In the genomic region with DNA sequence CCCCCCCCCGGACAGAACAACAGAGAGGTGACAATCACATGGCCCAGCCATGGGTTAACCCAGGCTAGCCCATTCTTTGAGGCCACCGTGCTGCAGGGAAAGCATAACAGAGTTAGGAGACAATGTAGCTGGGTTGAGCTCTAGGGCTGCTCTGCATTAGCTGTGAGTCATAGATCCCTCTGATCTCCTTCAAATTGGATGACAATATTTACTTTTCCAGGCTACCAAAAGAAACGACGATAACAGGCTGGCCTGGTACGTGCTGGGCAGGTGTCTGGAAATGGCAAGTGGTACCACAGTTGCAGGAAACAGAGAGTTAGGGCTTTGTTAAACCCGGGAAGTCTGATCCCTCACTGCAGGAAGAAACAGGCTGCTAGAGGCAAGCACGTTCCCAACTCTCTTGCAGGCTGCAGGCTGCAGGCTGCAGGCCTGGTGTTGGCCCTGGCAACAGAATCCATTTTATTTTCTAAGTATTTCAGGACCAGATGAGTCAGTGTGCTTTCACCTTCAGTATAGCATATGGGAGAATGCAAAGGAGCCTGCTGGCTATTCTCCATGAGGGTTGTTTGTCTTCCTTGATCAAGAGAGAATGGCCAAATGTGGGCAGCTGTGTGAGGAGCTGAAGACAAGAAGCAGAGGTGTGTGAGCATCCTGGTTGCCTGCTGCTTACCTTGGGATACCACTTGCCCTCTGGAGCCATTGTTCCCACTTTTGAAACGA, we compare ENCODE assay signal across 16 mouse cellular contexts.
A peak's percentile ranks its signal among the peaks of the same experiment; 100 is the strongest.
DNase-seq lines count a peak whose midpoint lies in the region; ATAC-seq lines count a peak whose summit lies in the region.
"Had no signal": no experiment of that assay in that cellular context is flagged by ENCODE, and none has a peak within 500 bp of the region (broad histone marks: within the 10 kb centered on the region; RNA-seq: fewer than 3 reads in every experiment).

No protein-coding gene starts in this region.

- H3K4me3 ChIP-seq in forebrain, embryonic 15.5 days, result no peak overlapping the region
- no peak overlapping the region for H3K4me3 ChIP-seq in forebrain, embryonic 14.5 days (ENCODE audit: low read depth, low read length)
- H3K4me3 ChIP-seq in limb, embryonic 10.5 days, result no peak overlapping the region
- no peak overlapping the region for H3K4me3 ChIP-seq in midbrain, embryonic 10.5 days
- H3K4me3 ChIP-seq: embryonic facial prominence, embryonic 12.5 days; liver, embryonic 12.5 days; midbrain, embryonic 13.5 days had no signal

- no peaks in the 10 kb centered on the region for H3K27me3 ChIP-seq in forebrain, embryonic 15.5 days
- H3K27me3 ChIP-seq in forebrain, embryonic 14.5 days (replicated peaks; ENCODE audit: control insufficient read depth, insufficient read depth, low read length), result no peaks in the 10 kb centered on the region
- H3K27me3 ChIP-seq in limb, embryonic 10.5 days (ENCODE audit: low read depth, poor library complexity, severe bottlenecking), result peaks cover 20% of the 10 kb centered on the region; the same call in 1 of the 2 replicates
- peaks cover 11% of the 10 kb centered on the region for H3K27me3 ChIP-seq in midbrain, embryonic 10.5 days (ENCODE audit: low read depth, poor library complexity, severe bottlenecking)
- H3K27me3 ChIP-seq: embryonic facial prominence, embryonic 12.5 days; liver, embryonic 12.5 days; midbrain, embryonic 13.5 days; Patski had no signal

- no peak for ATAC-seq in forebrain, embryonic 15.5 days (replicated peaks)
- no peak for ATAC-seq in forebrain, embryonic 14.5 days
- ATAC-seq: liver, embryonic 12.5 days; Patski had no signal

- H3K27ac ChIP-seq in forebrain, embryonic 15.5 days (replicated peaks), result peak overlapping the region; percentile 35; the same call in 1 of the 2 replicates
- no peak overlapping the region for H3K27ac ChIP-seq in forebrain, embryonic 14.5 days (ENCODE audit: low read depth, low read length)
- H3K27ac ChIP-seq in limb, embryonic 10.5 days, result peak overlapping the region; percentile 53; the same call in 1 of the 2 replicates
- H3K27ac ChIP-seq in midbrain, embryonic 10.5 days (replicated peaks), result no peak overlapping the region
- H3K27ac ChIP-seq: embryonic facial prominence, embryonic 12.5 days; hindbrain, embryonic 14.5 days; liver, embryonic 12.5 days; midbrain, embryonic 13.5 days had no signal

- DNase-seq in forebrain, embryonic 14.5 days (ENCODE audit: low spot score), result no peak
- peak; percentile 19 for DNase-seq in layer of hippocampus, adult 11-12 months (ENCODE audit: low spot score)
- DNase-seq in layer of hippocampus, postnatal 36 days, result no peak
- peak; percentile 31 for DNase-seq in 3T3-L1 (ENCODE audit: low read depth, low spot score)
- DNase-seq in limb, embryonic 10.5 days (ENCODE audit: low spot score), result no peak
- no peak for DNase-seq in gastrocnemius, adult 18-20 months (ENCODE audit: low spot score)
- no peak for DNase-seq in midbrain, embryonic 10.5 days (ENCODE audit: low spot score)
- DNase-seq: cerebellum, postnatal 25 days; kidney, adult 2 months; thymus, postnatal 14 days had no signal

- no peaks in the 10 kb centered on the region for H3K36me3 ChIP-seq in forebrain, embryonic 15.5 days
- H3K36me3 ChIP-seq in forebrain, embryonic 14.5 days (ENCODE audit: control insufficient read depth, insufficient read depth, low read length), result no peaks in the 10 kb centered on the region
- no peaks in the 10 kb centered on the region for H3K36me3 ChIP-seq in limb, embryonic 10.5 days
- no peaks in the 10 kb centered on the region for H3K36me3 ChIP-seq in midbrain, embryonic 10.5 days
- H3K36me3 ChIP-seq: embryonic facial prominence, embryonic 12.5 days; liver, embryonic 12.5 days; midbrain, embryonic 13.5 days had no signal

- H3K4me1 ChIP-seq in forebrain, embryonic 15.5 days, result peaks cover 12% of the 10 kb centered on the region; the same call in 1 of the 2 replicates
- H3K4me1 ChIP-seq in forebrain, embryonic 14.5 days (ENCODE audit: control insufficient read depth, insufficient read depth, low read length), result no peaks in the 10 kb centered on the region
- H3K4me1 ChIP-seq in limb, embryonic 10.5 days, result peaks cover 52% of the 10 kb centered on the region
- H3K4me1 ChIP-seq in midbrain, embryonic 10.5 days, result 0 out of 2 replicates have a peak, but pooled peaks cover 3% of the 10 kb centered on the region
- H3K4me1 ChIP-seq: liver, embryonic 12.5 days had no signal

- no peak overlapping the region for H3K9ac ChIP-seq in forebrain, embryonic 15.5 days (replicated peaks)
- no peak overlapping the region for H3K9ac ChIP-seq in forebrain, embryonic 14.5 days (ENCODE audit: low read length)
- H3K9ac ChIP-seq: embryonic facial prominence, embryonic 12.5 days; hindbrain, embryonic 14.5 days; liver, embryonic 12.5 days; midbrain, embryonic 13.5 days had no signal

- H3K4me2 ChIP-seq in forebrain, embryonic 15.5 days (replicated peaks), result no peak overlapping the region
- H3K4me2 ChIP-seq in forebrain, embryonic 14.5 days (ENCODE audit: low read length), result no peak overlapping the region
- H3K4me2 ChIP-seq: embryonic facial prominence, embryonic 12.5 days; hindbrain, embryonic 14.5 days; liver, embryonic 12.5 days; midbrain, embryonic 13.5 days had no signal

- WGBS in forebrain, embryonic 15.5 days, result 76% methylated on average over 8 of the region's 8 CpGs
- WGBS in forebrain, embryonic 14.5 days, result 80% methylated on average over 8 of the region's 8 CpGs
- WGBS in limb, embryonic 10.5 days, result 75% methylated on average over 8 of the region's 8 CpGs
- WGBS in midbrain, embryonic 10.5 days, result 85% methylated on average over 8 of the region's 8 CpGs

- no peaks in the 10 kb centered on the region for H3K9me3 ChIP-seq in forebrain, embryonic 15.5 days
- no peaks in the 10 kb centered on the region for H3K9me3 ChIP-seq in forebrain, embryonic 14.5 days (replicated peaks; ENCODE audit: control insufficient read depth, low read length)
- no peaks in the 10 kb centered on the region for H3K9me3 ChIP-seq in limb, embryonic 10.5 days (replicated peaks)
- H3K9me3 ChIP-seq in midbrain, embryonic 10.5 days (replicated peaks), result no peaks in the 10 kb centered on the region
- H3K9me3 ChIP-seq: embryonic facial prominence, embryonic 12.5 days; liver, embryonic 12.5 days; midbrain, embryonic 13.5 days had no signal

Comparison
In these comparisons a context has a peak if more than half of its experiments do, and no peak if none do; other contexts are left out.
1. H3K27ac ChIP-seq: peak in forebrain, embryonic 15.5 days (single experiment) and limb, embryonic 10.5 days (single experiment); none in forebrain, embryonic 14.5 days (single experiment) and midbrain, embryonic 10.5 days (single experiment).
2. DNase-seq: peak in layer of hippocampus, adult 11-12 months (single experiment) and 3T3-L1 (single experiment); none in forebrain, embryonic 14.5 days (single experiment), layer of hippocampus, postnatal 36 days (0 of 2), limb, embryonic 10.5 days (single experiment), gastrocnemius, adult 18-20 months (single experiment) and midbrain, embryonic 10.5 days (single experiment).